Mouse (Mus musculus) telencephalon, adult 2 months (tissue): ENCODE measurements around the gene Rnf121.
"Not testable (repeated sequence)": the region's sequence is repeated elsewhere in the genome, so short reads cannot be mapped to it uniquely, and the experiment has no call there.

Source experiments
- DNase-seq: peaks from one replicate; pipeline ENCODE4 v3.0.0-alpha.2; 2011; ENCODE audit warnings: low read depth, low spot score

Gene Rnf121

GRCm38 (mm10) chr7:102064655-102065045 lies 619 bp downstream of the Rnf121 start:
- no peak for DNase-seq

- no peak for DNase-seq
Measured at GRCm38 (mm10) chr7:102063891-102064290, 1.4 kb downstream of the Rnf121 start.

- DNase-seq, result no peak
Measured at GRCm38 (mm10) chr7:102062203-102062602, 3.1 kb downstream of the Rnf121 start.

GRCm38 (mm10) chr7:102061353-102061752 lies 3.9 kb downstream of the Rnf121 start:
- DNase-seq, result no peak

- DNase-seq, result not testable (repeated sequence)
Measured at GRCm38 (mm10) chr7:102048524-102048923, 16.7 kb downstream of the Rnf121 start.

- no peak for DNase-seq
Measured at GRCm38 (mm10) chr7:102042314-102042713, 23.0 kb downstream of the Rnf121 start.

- no peak for DNase-seq
Measured at GRCm38 (mm10) chr7:102037318-102037717, 28.0 kb downstream of the Rnf121 start.

GRCm38 (mm10) chr7:102035534-102035933 lies 29.7 kb downstream of the Rnf121 start:
- no peak for DNase-seq

GRCm38 (mm10) chr7:102034904-102035303 lies 30.4 kb downstream of the Rnf121 start:
- DNase-seq, result no peak

- DNase-seq, result no peak
Measured at GRCm38 (mm10) chr7:102025187-102026119, 39.8 kb downstream of the Rnf121 start.

GRCm38 (mm10) chr7:102023821-102024220 lies 41.4 kb downstream of the Rnf121 start:
- peak; percentile 43 for DNase-seq

GRCm38 (mm10) chr7:102020934-102021333 lies 44.3 kb downstream of the Rnf121 start:
- not testable (repeated sequence) for DNase-seq

GRCm38 (mm10) chr7:102019362-102019761 lies 45.9 kb downstream of the Rnf121 start:
- DNase-seq, result no peak

GRCm38 (mm10) chr7:102018590-102018989 lies 46.7 kb downstream of the Rnf121 start, which contains the start of gene Il18bp:
Il18bp (minus strand) TSS chr7:102018690.
- DNase-seq, result no peak

GRCm38 (mm10) chr7:102018034-102018433 lies 47.2 kb downstream of the Rnf121 start:
- no peak for DNase-seq

- no peak for DNase-seq
Measured at GRCm38 (mm10) chr7:102017452-102017851, 47.8 kb downstream of the Rnf121 start.

GRCm38 (mm10) chr7:102016936-102017335 lies 48.3 kb downstream of the Rnf121 start:
- no peak for DNase-seq

GRCm38 (mm10) chr7:102014995-102015394 lies 50.3 kb downstream of the Rnf121 start:
- DNase-seq, result no peak

GRCm38 (mm10) chr7:102013416-102013815 lies 51.9 kb downstream of the Rnf121 start:
- no peak for DNase-seq

- DNase-seq, result no peak
Measured at GRCm38 (mm10) chr7:102011855-102012254, 53.4 kb downstream of the Rnf121 start.

- no peak for DNase-seq
Measured at GRCm38 (mm10) chr7:102006520-102006919, 58.7 kb downstream of the Rnf121 start.

GRCm38 (mm10) chr7:102000921-102001630 lies 64.2 kb downstream of the Rnf121 start:
- DNase-seq, result no peak

- DNase-seq, result no peak
Measured at GRCm38 (mm10) chr7:102000296-102000695, 65.0 kb downstream of the Rnf121 start.
